Mouse (Mus musculus) G1E (cell line): Measurements from ENCODE around the gene Cish.

Experiments
- CTCF ChIP-seq: IDR thresholded peaks from 2 replicates; pipeline ENCODE4 v1.5.1; 2012; ENCODE audit warnings: low read depth, low read length, inconsistent platforms, mixed read lengths
- GATA1 ChIP-seq: IDR thresholded peaks from 2 replicates; pipeline ENCODE4 v1.6.1; 2012; ENCODE audit warnings: borderline replicate concordance, low read length, inconsistent platforms, mixed read lengths
- GATA2 ChIP-seq: IDR thresholded peaks from 2 replicates; pipeline ENCODE4 v1.6.1; 2012; ENCODE audit warnings: low read depth, low read length, inconsistent platforms, borderline replicate concordance
- POLR2AphosphoS5 ChIP-seq: IDR thresholded peaks from 2 replicates; pipeline ENCODE4 v1.6.1; 2012; ENCODE audit warnings: low read depth, low read length, inconsistent platforms; ENCODE audit not compliant: insufficient replicate concordance
- TAL1 ChIP-seq: conservative IDR thresholded peaks from 2 replicates; pipeline ENCODE4 v1.6.1; 2012; ENCODE audit warnings: low read depth, low read length, inconsistent platforms, mixed read lengths

GRCm38 (mm10) chr9:107346081-107346480, 50.3 kb downstream of the Cish start:
- no peak for TF ChIP-seq GATA1
- no peak for TF ChIP-seq GATA2
- TF ChIP-seq CTCF, result no peak
- TF ChIP-seq TAL1, result no peak
- TF ChIP-seq POLR2AphosphoS5, result no peak
